Mouse (Mus musculus): ENCODE measurements around the gene Got2.

Got2 gene

GRCm38 (mm10) chr8:95888285-95889136, at the start of gene Got2:
Gene Got2 (minus strand): TSS chr8:95888547.
- peak; percentile 93 for DNase-seq

DNA sequence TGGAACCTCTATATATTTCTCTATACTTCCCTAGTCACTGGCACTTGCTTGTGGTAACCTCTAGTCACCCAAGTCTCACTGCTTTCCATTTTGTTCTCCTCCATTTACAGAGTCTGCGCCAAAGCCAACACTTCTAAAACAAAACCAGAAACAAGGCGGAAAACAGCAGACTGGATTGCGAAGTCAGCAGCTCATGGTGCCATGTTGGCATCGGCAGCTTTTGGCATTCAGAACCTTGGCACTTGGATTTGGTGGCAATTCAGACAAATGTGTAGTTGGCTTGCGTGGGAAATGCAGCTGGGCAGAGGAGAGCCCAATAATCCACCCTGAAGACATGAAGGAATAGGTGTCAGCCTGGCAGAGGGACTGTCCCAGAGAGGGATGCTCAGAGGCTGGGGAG, 44.5 kb upstream of the Got2 start:
- DNase-seq = no peak

DNA sequence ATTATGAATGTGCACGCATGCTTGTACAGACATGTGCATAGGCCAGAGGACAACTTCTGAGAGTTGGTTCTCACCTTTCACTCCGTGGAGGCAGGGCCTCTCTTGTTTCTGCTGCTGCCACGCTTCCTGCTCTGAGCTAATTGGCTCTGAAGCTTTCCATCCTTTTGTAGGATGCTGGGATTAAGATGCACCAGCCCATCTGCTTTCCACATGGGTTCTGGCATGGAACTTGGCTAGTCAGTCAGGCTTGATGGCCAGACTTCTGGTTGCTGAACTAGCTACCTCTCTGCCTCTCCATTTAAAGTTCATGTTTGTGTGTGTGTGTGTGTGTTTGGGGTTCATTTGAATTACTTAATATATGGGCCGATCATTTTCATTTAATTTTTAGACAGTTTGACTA, 41.5 kb upstream of the Got2 start:
- no peak for DNase-seq

DNA sequence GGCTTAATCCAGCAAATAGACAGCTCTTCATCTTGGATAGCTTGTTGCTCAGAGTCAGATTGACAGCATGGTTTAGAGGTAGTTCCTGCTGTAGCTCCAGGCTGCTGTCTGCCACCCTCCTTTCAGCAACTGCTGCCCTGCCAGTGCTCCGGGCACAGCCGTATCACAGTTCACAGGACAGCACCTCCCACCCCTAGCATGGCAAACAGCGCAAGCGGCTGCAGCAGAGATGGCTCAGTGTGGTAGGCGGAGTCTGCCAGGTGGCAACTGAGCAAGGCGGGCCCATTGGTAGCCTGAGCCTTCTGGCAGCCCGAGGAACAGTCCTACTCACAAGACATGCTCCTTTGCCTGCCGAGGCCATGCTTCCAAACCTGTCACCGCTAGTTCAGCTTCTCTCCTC, 27.8 kb upstream of the Got2 start:
- DNase-seq = no peak

GRCm38 (mm10) chr8:95914905-95915643, 26.7 kb upstream of the Got2 start:
- peak; percentile 74 for DNase-seq

DNA sequence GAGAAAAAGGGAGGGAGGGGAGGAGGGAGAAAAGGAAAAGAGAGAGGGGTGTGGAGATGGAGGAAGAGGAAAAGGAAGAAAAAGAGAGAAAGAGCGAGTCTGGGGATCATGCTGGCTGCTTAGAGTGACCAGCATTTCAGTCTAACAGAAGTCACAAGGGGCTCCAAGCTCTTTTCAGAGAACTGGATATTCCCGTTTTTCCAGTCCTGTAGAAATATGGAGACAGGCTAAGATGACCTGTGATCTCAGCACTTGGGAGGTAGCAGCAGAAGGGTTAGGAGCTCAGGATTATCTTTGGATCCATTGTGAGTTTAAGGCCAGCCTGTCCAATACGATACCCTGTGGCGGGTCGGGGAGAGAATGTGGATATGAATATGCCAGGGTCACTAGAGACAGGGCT, 22.9 kb upstream of the Got2 start:
- no peak for DNase-seq

GRCm38 (mm10) chr8:95907885-95908284, 19.5 kb upstream of the Got2 start:
- DNase-seq = no peak

GRCm38 (mm10) chr8:95906738-95907137, 18.4 kb upstream of the Got2 start:
- DNase-seq = no peak

- peak; percentile 27 for DNase-seq
These were observed 13.5 kb upstream of the Got2 start for GRCm38 (mm10) chr8:95901864-95902263.

- no peak for DNase-seq
These were observed 5.4 kb upstream of the Got2 start for GRCm38 (mm10) chr8:95893701-95894100.

GRCm38 (mm10) chr8:95887578-95888284, 616 bp downstream of the Got2 start:
- DNase-seq = peak; percentile 85

- DNase-seq = peak; percentile 21
These were observed 1.4 kb downstream of the Got2 start for GRCm38 (mm10) chr8:95886647-95887577.

- DNase-seq = no peak
These were observed 2.4 kb downstream of the Got2 start for GRCm38 (mm10) chr8:95885966-95886365.

- DNase-seq = no peak
These were observed 3.0 kb downstream of the Got2 start for GRCm38 (mm10) chr8:95885271-95885841.

- no peak for DNase-seq
These were observed 3.9 kb downstream of the Got2 start for GRCm38 (mm10) chr8:95884491-95884890.

- no peak for DNase-seq
These were observed 6.2 kb downstream of the Got2 start for GRCm38 (mm10) chr8:95882191-95882590.

DNA sequence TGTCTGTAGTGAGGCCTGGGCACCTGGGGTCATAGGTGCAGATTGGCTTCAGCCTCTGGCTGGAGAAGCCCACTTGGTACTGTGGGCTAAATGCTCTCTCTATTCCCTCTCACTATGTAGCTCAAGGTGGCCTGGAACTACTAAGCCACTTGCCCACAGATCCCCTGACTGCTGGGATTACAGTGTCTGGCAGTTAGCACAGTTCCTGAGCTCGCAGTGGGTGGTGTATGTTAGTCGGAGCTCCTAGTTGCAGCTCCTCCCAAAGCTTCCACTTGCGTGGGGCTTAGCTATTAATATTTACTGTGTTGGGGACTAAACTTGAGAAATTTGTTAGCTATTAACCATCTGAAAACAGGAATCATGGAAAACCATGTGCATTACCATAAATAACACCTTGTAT, 6.8 kb downstream of the Got2 start:
- no peak for DNase-seq

- no peak for DNase-seq
These were observed 8.5 kb downstream of the Got2 start for GRCm38 (mm10) chr8:95879823-95880222.

DNA sequence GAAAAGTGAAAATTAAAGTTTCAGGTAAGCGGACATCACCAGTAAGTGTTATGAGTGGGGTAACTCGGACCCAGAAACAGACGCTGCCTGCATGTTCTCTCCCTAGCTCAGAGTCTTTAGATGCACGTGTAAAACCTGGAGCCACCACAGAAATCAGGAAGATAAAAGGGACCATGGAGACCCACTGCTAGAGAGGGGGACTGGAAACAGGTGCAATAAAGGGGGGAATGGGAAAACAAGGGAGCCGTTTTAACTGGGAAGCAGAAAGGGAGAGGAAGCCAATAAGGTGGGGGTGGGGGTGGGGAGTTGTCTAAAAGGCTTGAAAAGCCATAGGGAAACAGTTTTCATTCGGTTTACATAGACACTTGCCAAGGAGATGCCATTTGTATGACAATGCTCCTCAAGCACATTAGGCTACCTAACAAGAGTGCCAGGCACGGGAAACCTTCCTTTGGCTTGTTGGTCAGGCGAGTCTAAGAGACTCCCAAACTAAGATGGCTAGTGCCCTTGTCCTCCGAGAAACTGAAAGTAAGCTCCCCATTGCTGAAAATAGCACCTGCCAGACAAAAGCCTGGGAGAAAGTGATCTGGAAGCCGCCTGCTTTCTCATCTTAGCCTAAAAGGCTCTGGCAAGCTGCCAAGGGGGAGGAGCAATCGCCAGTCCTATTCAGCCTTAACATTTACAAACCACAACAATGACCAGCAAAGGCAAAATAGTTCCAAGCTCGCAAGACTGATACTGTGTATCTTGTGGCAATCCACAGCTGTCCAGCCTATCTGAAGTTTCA, 10.0 kb downstream of the Got2 start:
- DNase-seq = peak; percentile 57

GRCm38 (mm10) chr8:95875270-95875669, 13.1 kb downstream of the Got2 start:
- DNase-seq = no peak

- no peak for DNase-seq
These were observed 16.7 kb downstream of the Got2 start for GRCm38 (mm10) chr8:95871690-95872089.

Data from lung, postnatal 10 days (tissue).